Mouse (Mus musculus) midbrain, postnatal 0 days (tissue): ENCODE data around the gene Slc44a1. TPM values are rescaled to one million over a fixed set of nuclear protein-coding genes. Genes with fewer than 3 reads are reported as not detected.

Source experiments
- ATAC-seq: fragments of 200-750 bp; cut with Nextera tagmentation; 2 replicates; pipeline ENCODE4 v1.8.0; 2017; ENCODE audit warnings: moderate number of reproducible peaks, mild to moderate bottlenecking, moderate TSS enrichment, moderate library complexity; ENCODE audit not compliant: low FRiP score
- DNase-seq: peaks from one replicate; pipeline ENCODE4 v3.0.0-alpha.2; 2015; ENCODE audit warnings: low spot score
- H3K27ac ChIP-seq: fragments of 300-500 bp; sonication (generic); 2 replicates; pipeline ENCODE4 v1.5.1; 2014; ENCODE audit warnings: low read depth, mild to moderate bottlenecking, low read length, mixed read lengths
- H3K27me3 ChIP-seq: fragments of 300-500 bp; sonication (generic); 2 replicates; pipeline ENCODE4 v1.6.1; 2014; ENCODE audit warnings: low read length, control low read depth, mixed read lengths; ENCODE audit not compliant: insufficient read depth
- H3K36me3 ChIP-seq: fragments of 300-500 bp; sonication (generic); 2 replicates; pipeline ENCODE4 v1.6.1; 2014; ENCODE audit warnings: low read length, control low read depth, mixed read lengths; ENCODE audit not compliant: insufficient read depth
- H3K4me1 ChIP-seq: fragments of 300-500 bp; sonication (generic); 2 replicates; pipeline ENCODE4 v1.6.1; 2014; ENCODE audit warnings: mild to moderate bottlenecking, control low read depth, antibody characterized with exemption, low read length, mixed read lengths; ENCODE audit not compliant: insufficient read depth
- H3K4me2 ChIP-seq: fragments of 300-500 bp; sonication (generic); 2 replicates; pipeline ENCODE4 v1.6.1; 2014; ENCODE audit warnings: low read depth, mild to moderate bottlenecking, low read length, mixed read lengths; ENCODE audit not compliant: poor library complexity, severe bottlenecking
- H3K4me3 ChIP-seq: fragments of 300-500 bp; sonication (generic); 2 replicates; pipeline ENCODE4 v1.5.1; 2014; ENCODE audit warnings: low read depth, mild to moderate bottlenecking, low read length, moderate library complexity
- H3K9ac ChIP-seq: fragments of 300-500 bp; sonication (generic); replicated peaks from 2 replicates; pipeline ENCODE4 v1.6.1; 2014; ENCODE audit warnings: mild to moderate bottlenecking, low read length, moderate library complexity, mixed read lengths; ENCODE audit not compliant: poor library complexity, severe bottlenecking
- H3K9me3 ChIP-seq: fragments of 300-500 bp; sonication (generic); 2 replicates; pipeline ENCODE4 v1.6.1; 2016; ENCODE audit warnings: low read length, control low read depth
- CTCF ChIP-seq: IDR thresholded peaks from 2 replicates; pipeline ENCODE4 v1.5.1; 2016; ENCODE audit warnings: antibody characterized with exemption, mild to moderate bottlenecking
- WGBS: fragments of 180-500 bp; shearing (Covaris S2); extraction: QIAGEN DNeasy Blood & Tissue Kit; methylation state at CpG from one replicate; pipeline ENCODE4 v1.1.7; 2014; 5-methylcytosine and 5-hydroxymethylcytosine counted together
- polyA plus RNA-seq: library from polyadenylated mRNA; unstranded; fragments of >200 nt; fragmentation: Nextera tagmentation; extraction: Ambion mirVana; gene quantifications from 2 replicates; pipeline ENCODE4 v1.2.1, GENCODE M21; 2015
- total RNA-seq: library from RNA; depleted of rRNA; stranded (reverse); fragments of >200 nt; gene quantifications from 2 replicates; pipeline ENCODE4 v1.2.3, GENCODE M21; 2014

Gene Slc44a1
- total and polyA plus RNA-seq, 2 experiments from 2014 or later = 8.6 to 24.2 TPM

- Histone ChIP-seq H3K4me1 (peaks cover 17% of the 10 kb centered on the region), H3K4me3 (no peak overlapping the region), H3K4me2 (no peak overlapping the region), H3K9ac (no peak overlapping the region), H3K27ac (peak overlapping the region; percentile 88), H3K36me3 (no peaks in the 10 kb centered on the region), H3K27me3 (no peaks in the 10 kb centered on the region), H3K9me3 (no peaks in the 10 kb centered on the region)
- no peak for TF ChIP-seq CTCF
- 71% methylated on average over 11 of the region's 11 CpGs for WGBS
- ATAC-seq (no peak), DNase-seq (no peak)
Observed at GRCm38 (mm10) chr4:53513276-53514081, 73.3 kb downstream of the Slc44a1 start.

DNA sequence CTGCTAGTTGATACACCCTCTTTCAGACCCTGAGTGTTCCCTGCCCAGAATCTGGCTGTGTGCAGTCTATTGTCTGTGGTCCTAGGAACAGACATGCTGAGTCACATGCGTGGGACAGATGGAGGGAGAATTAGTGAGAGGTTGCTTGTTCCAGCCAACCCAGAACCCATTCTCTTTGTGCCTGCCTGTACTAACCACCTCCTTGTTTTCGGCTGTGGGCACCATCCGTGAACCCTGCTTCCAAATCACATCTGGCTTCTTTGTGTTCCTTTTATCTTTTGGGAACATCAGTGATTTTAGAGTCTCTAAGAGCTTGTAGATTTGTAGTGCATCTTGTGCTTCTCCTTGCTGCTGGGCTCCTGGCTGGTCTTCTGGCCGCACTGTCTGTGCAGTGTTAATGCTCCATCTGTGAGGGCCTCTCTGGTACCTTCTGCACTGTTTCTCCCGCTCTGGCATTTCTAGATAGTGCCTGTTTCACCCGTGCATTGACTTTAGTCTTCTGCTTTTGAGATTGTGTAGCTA, 75.9 kb downstream of the Slc44a1 start:
- ATAC-seq = peak; percentile 29; the same call in 1 of the 2 replicates
- 73% methylated on average over 6 of the region's 6 CpGs for WGBS

GRCm38 (mm10) chr4:53519429-53519828, 79.2 kb downstream of the Slc44a1 start:
- Histone ChIP-seq H3K4me1 (no peaks in the 10 kb centered on the region; the same call in 1 of the 2 replicates), H3K4me2 (no peak overlapping the region), H3K9ac (no peak overlapping the region), H3K9me3 (no peaks in the 10 kb centered on the region), H3K27me3 (no peaks in the 10 kb centered on the region), H3K36me3 (no peaks in the 10 kb centered on the region), H3K27ac (no peak overlapping the region), H3K4me3 (no peak overlapping the region)
- 97% methylated on average over 2 of the region's 2 CpGs for WGBS
- DNase-seq = no peak
- ATAC-seq = no peak
- no peak for TF ChIP-seq CTCF

More for the DNA sequence above, 75.9 kb downstream of the Slc44a1 start:
- H3K4me3 ChIP-seq = no peak overlapping the region
- H3K36me3 ChIP-seq = no peaks in the 10 kb centered on the region
- no peak for TF ChIP-seq CTCF
- H3K9ac ChIP-seq = no peak overlapping the region
- no peaks in the 10 kb centered on the region for H3K9me3 ChIP-seq
- no peak overlapping the region for H3K27ac ChIP-seq
- H3K27me3 ChIP-seq = no peaks in the 10 kb centered on the region
- H3K4me1 ChIP-seq = peaks cover 17% of the 10 kb centered on the region
- no peak overlapping the region for H3K4me2 ChIP-seq
- peak; percentile 68 for DNase-seq

GRCm38 (mm10) chr4:53521028-53521427, 80.8 kb downstream of the Slc44a1 start:
- no peak for TF ChIP-seq CTCF
- 79% methylated on average over 8 of the region's 8 CpGs for WGBS
- H3K9ac ChIP-seq = no peak overlapping the region

GRCm38 (mm10) chr4:53522655-53523054, 82.4 kb downstream of the Slc44a1 start:
- DNase-seq = no peak
- Histone ChIP-seq H3K4me1 (peaks cover 5% of the 10 kb centered on the region; the same call in 1 of the 2 replicates), H3K27me3 (no peaks in the 10 kb centered on the region), H3K27ac (no peak overlapping the region), H3K9ac (no peak overlapping the region), H3K4me2 (no peak overlapping the region), H3K36me3 (no peaks in the 10 kb centered on the region), H3K4me3 (no peak overlapping the region), H3K9me3 (no peaks in the 10 kb centered on the region)
- 38% methylated on average over 8 of the region's 8 CpGs for WGBS
- ATAC-seq = no peak
- peak; percentile 55 for TF ChIP-seq CTCF

More at GRCm38 (mm10) chr4:53521028-53521427, 80.8 kb downstream of the Slc44a1 start:
- no peak overlapping the region for H3K4me3 ChIP-seq
- no peaks in the 10 kb centered on the region for H3K9me3 ChIP-seq
- no peak overlapping the region for H3K4me2 ChIP-seq
- no peaks in the 10 kb centered on the region for H3K36me3 ChIP-seq
- no peaks in the 10 kb centered on the region; the same call in 1 of the 2 replicates for H3K4me1 ChIP-seq
- ATAC-seq = no peak
- no peak overlapping the region for H3K27ac ChIP-seq
- no peaks in the 10 kb centered on the region for H3K27me3 ChIP-seq
- no peak for DNase-seq

DNA sequence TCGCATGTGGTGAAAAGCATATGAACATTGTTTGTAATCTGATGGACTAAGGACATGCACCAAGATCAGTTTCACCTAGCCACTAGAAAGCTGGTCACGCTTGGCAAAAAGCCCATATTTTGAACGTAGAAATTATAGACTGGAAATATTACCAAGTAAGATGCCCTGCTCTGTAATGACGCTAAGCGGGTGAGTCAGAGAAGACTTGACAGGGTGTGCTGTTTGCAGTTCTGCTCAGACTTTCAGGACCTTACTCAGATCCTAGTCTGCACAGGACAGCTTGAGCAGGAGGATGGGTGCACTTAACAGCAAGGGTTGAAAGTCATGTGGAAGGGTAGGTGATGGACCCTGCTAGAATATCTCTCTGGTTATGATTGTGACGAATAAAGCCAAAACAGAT, 85.3 kb downstream of the Slc44a1 start:
- ATAC-seq (no peak), DNase-seq (no peak)
- WGBS = 92% methylated on average over 6 of the region's 6 CpGs
- Histone ChIP-seq H3K9me3 (no peaks in the 10 kb centered on the region), H3K27me3 (no peaks in the 10 kb centered on the region), H3K36me3 (no peaks in the 10 kb centered on the region), H3K4me2 (no peak overlapping the region), H3K27ac (no peak overlapping the region), H3K4me3 (no peak overlapping the region), H3K9ac (no peak overlapping the region), H3K4me1 (peaks cover 5% of the 10 kb centered on the region; the same call in 1 of the 2 replicates)
- no peak for TF ChIP-seq CTCF
